Mouse (Mus musculus) megakaryocyte, adult 5-6 weeks (primary cell): ENCODE results near the gene Eif2ak4. TPM values are rescaled to one million over a fixed set of nuclear protein-coding genes. Genes with fewer than 3 reads are reported as not detected.

ENCODE experiments used
- ATAC-seq: 2 replicates; pipeline ENCODE4 v1.8.0; 2016; ENCODE audit warnings: mild to moderate bottlenecking, inconsistent platforms; ENCODE audit not compliant: poor library complexity, severe bottlenecking
- total RNA-seq, 2 experiments: library from RNA; stranded (forward) in 1 of 2; stranded (reverse) in 1 of 2; fragments of 153-499, 151-499 nt in 1 of 2; fragments of 221-1000, 200-1000 nt in 1 of 2; gene quantifications; 2 replicates each; pipeline versions ENCODE4 v1.2.3 to v1.2.4; 2015 to 2017

The Eif2ak4 gene
- total RNA-seq, 2 experiments from 2014 or later, result 7.1 to 7.5 TPM

DNA sequence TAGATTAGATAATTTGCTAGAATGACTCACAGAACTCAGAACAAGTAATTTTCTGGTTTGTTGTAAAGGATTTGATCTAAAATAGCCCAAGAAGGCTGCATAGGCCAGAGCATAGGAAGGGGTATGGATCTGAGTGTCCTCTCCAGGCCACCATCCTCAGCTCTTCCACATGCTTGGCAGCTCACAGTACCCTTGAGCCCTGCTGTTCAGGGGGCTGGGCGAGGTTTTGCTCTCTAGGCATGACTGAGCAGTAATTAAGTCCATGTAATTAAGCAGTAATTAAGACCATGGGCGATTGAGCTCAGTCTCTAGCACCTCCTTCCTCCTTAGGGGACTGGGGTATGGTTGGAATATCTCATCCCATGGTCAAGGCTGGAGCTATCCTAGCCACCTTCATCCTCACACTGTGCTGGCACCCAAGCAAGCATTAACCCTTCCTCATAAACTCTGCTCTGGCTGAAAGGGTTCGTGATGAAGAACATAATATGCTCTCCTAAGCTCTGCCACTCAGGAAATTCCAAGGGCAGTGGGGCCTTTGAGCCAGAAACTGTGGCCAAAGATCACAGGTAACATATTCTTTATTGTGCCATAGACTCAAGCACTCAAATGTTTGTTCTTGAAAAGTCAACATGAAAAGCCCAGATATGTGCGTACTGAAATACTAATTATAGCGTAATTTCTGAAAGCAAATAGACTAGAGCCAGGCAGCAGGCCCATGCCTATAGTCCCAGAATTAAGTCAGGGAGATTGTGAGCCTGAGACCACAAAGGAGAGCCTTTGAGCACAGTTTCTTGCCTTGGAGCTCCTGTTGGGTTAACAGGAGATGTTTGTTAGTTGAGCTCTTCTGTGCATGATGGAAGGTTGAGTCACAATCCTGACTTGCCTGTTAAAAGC is 13.7 kb downstream of the Eif2ak4 start:
- no peak for ATAC-seq

DNA sequence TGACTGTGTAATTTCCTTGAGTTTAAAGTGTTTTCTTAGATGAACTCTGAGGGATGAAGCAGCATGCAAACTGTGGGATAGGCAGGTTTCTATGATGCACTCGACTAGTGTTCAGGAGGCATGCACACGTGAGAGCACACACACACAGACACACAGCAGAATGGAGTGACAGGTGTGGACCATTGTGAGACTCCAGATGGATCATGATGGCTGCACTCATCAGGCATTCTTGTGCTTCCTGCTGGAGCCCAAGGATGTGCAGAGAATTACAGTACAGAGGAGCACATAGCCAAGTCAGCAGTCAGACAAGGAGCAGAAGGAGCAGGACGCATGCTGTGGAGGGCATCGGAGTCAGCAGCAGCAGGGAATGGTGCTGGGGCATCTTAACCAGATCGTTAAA is 15.9 kb downstream of the Eif2ak4 start:
- ATAC-seq, result no peak

DNA sequence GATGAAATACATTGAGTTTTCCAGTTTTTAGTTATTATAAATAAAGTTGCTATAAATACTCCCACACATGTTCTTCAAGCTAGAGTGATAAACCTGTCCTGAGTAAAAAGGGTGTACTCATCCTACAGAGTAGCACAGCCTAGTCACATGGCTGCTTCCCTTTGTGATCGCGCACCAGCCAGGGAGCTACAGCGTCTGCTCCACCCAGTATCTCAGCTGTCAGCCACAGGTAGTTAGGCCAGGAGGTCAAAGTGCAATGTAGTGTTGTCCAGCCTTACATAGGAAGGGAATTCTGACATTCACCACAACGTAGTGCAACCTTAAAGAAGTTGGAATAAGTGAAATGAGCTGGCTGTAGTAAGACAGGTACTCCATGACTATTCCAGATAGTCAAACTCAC is 17.1 kb downstream of the Eif2ak4 start:
- ATAC-seq, result no peak

DNA sequence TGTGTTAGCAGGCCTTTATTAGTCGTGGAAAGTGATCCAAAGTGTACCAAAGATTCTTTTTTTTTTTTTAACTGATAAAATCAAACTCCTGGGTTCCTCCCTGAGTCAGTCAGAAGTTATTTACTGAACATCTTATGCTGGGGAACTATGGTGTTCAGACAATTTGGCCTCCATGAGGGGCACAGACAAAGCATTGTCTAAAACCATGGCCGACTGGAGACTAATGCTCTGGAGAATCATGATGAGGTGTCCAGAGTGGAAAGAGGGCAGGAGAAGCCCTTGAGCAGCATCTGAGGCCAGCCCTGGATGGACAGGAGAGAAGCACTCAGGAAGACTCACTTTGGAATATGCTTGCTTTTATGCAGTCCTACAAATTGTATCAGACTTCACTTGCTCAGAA is 18.4 kb downstream of the Eif2ak4 start:
- no peak for ATAC-seq

DNA sequence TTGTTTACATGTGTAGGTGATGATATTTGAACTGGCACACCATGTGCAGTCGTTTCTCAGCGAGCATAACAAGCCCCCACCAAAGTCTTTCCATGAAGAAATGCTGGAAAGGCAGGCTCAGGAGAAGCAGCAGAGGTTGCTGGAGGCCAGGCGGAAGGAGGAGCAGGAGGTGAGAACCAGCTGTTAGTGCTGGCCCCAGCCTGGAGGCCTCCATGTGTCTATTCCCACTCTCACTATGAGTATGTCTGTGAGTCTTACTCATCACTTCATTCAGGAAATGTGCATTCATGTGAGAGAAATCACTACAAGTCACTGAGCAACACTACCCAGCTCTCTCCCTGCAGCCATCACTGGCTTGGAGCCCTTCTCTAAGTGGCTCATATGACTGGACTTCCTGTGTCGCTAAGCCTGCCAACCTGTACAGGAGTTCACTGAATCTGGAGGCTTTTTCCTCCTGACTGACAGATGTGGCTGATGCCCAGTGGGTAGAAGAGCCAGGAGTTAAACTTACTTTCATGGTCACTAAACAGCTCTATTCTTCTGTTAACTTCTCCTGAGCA is 20.0 kb downstream of the Eif2ak4 start:
- ATAC-seq, result no peak

DNA sequence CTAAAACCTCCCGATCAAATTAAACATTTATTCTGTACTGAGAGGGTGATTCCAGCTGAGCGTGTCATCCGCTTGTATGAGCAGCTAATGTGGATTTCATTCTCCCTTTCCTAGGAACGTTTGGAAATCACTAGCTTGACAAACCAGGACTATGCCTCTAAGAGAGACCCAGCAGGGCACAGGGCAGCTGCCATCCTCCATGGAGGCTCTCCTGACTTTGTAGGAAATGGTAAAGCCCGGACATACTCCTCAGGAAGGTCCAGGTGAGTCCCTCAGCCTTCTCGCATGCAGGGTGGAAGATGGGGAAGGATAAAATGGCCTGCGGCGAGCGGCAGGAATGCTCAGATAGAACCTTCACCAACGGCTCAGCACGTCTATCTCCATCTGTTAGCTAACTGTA is 24.4 kb downstream of the Eif2ak4 start:
- ATAC-seq, result no peak

DNA sequence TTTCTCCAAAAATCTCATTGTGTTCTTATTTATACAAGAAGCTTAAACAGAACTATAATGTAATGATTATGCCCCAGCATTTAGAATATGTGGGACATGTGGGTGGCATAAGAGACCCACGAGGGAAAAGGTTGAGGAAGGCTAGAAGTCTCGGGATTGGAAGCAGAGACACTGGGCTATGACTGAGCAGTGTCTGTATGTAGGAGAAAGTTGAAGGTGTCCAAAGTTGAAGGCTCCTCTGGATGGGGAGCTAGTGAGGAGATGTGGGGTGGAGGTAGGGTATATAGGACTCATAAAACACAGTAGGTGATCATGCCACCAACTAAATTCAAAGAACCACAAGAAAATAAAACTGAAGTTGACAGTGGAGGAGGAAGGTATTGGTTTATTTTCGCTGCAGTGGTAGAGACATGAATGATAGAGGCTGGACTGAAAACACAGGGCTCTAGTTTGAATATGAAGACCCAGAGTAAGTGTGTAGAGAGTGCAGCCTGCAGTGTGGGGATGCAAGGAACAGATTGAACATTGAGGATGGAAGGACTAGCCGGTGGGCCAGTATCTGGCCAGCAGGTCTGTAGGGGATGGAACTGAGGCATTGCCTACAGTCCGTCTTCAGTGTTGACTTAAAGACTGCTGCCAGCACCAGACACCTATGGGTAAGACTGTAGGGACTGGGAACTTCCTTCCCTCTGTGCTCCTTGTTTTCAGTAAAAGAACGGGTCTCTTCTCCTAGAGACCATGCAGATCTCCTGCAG is 27.4 kb downstream of the Eif2ak4 start:
- ATAC-seq, result no peak

DNA sequence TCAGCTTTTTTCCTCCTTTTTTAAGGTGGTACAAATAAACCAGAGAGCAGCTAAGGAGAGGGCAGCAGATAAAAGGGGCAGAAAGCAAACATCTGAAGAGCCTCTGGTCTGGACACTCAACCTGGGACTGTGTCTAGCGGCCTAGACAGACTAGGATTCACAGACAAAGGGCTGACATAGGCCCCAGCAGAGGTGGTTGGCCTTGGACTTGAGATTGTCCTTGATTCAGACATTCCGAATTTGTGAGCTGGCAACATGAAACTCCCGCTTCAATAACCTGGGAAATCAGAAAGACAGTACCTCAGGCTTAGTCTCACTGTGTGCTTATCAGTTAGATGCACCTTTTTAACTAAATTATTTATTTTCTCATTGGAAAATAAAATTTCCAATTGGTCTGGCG is 29.7 kb downstream of the Eif2ak4 start:
- no peak for ATAC-seq

DNA sequence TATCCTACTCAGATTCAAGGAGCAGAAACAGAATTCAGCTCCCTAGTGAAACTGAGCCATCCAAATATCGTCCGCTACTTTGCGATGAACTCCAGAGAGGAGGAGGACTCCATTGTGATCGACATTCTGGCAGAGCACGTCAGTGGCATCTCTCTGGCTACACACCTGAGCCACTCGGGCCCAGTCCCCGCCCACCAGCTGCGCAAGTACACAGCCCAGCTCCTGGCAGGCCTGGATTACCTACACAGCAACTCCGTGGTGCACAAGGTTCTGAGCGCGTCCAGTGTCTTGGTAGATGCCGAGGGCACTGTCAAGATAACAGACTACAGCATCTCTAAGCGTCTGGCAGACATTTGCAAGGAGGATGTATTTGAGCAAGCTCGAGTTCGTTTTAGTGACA is 33.5 kb downstream of the Eif2ak4 start:
- ATAC-seq, result no peak

DNA sequence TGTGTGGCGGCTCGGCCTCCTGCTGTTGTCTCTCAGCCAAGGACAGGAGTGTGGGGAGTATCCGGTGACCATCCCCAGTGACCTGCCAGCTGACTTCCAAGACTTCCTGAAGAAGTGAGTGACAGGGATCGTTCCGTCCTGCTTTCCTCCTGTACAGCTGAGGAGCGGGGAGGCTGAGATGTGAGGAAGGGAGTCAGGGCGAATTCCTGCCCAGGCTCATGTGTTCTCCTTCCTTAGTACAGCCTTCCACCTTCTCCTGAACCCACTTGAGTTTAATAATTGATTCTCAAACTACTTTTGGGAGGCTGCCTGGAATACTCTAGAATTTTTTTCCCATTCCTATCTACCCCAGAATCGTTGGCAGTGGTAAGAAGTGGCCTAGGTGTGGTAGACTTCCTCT is 34.0 kb downstream of the Eif2ak4 start:
- no peak for ATAC-seq

DNA sequence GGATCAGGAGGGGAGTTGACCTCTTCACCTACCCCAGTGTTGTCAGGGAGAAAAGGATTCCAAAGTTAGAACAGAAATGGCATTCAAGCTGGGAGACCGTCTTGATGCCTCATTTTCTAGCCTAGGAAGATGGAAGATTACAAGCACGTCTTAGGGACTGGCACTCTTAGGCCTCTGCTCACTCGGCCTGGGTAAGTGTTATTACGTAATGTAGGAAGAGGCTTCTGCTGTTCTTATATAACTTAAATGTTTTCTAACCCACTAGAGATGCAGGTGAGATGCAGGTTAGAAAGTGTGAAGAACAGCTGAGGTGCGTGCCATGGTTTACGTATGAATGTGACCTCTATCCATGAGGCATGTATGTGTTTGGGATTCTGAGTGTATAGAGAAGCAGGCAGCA is 39.9 kb downstream of the Eif2ak4 start:
- no peak for ATAC-seq

DNA sequence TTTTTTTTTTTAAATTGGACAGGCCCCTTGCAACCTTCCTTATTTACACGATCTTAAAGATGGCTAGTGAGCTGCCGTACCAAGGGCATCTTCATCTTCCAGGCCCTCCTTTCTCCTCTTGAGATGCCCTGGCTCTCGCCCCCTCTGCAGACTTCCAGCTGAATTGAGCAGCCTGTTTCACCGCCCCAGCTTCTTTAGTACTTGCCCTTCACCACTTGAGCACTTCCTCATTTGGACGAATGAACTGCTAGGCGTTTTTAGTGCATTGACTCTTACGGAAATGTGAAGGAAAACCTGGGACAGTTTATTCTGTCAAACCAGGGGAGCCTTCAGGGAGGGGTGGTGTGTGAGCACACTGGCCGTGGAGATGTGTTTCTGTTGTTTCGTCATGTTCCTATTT is 40.9 kb downstream of the Eif2ak4 start:
- no peak for ATAC-seq

DNA sequence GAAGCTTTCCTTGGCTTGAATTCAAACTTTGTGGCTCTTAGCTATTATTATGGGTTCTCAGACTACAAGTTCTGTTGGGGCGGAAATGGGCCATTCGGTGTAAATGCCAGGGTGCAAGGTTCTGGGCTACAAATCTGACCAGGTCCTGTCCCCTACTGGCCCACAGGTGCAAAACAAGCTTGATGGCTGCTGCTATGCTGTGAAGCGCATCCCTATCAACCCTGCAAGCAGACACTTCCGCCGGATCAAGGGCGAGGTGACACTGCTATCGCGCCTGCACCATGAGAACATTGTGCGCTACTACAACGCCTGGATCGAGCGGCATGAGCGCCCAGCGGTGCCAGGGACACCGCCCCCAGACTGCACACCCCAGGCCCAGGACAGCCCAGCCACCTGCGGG is 42.2 kb downstream of the Eif2ak4 start:
- no peak for ATAC-seq

DNA sequence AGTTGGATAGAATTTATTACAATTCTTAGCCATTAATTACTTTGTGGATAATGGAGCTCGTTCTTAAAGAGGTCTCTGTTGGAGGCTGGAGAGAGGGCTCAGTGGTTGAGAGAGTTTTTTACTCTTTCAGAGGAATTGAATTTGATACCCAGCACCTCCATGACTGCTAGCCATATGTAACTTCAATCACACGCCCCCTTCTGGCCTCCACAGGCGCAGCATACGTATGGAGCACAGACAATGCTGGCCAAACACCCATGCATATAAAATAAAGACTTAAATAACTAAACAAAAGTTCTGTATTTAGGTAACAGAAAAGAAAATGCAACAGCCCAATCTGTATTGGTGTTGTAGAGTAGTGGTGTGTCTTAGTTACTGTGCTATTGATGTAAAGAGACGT is 43.2 kb downstream of the Eif2ak4 start:
- no peak for ATAC-seq

DNA sequence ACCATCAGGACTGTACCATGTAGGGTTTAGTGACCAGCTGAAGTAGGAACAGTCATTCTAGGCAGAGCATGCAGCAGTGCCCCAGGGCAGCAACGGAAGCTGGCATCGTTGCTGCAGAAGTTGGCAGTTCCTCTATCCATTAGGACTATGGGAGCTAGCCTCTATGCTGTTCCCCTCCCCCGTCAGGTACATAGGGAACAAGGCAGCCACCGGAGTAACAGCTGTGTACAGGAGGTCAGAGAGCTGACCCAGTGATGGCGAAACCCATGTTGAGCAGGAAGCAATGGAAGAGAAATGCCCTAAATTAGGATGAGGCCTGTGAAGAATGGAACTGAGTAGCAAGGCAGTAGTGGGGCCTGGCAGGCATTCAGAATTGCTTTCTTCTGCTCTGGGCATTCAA is 53.8 kb downstream of the Eif2ak4 start:
- no peak for ATAC-seq

DNA sequence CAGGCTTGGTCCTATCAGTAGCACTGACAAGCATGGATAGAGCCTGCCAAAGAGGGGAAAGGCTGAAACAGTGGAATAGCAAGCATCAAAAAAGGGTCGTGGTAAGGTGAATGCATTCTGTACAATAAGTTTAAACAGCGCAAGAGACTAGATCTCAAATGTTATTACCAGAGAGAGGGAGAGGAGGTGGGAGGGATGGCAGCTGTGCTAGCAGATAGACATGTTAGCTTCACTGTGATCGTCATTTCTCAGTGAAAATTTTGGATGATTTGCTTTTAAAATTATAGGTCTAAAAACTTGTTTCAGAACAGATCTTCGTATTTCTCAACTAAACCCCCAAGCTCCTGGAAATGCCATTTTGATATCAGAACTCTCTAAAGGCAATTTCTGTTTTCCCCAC is 54.3 kb downstream of the Eif2ak4 start:
- no peak for ATAC-seq

DNA sequence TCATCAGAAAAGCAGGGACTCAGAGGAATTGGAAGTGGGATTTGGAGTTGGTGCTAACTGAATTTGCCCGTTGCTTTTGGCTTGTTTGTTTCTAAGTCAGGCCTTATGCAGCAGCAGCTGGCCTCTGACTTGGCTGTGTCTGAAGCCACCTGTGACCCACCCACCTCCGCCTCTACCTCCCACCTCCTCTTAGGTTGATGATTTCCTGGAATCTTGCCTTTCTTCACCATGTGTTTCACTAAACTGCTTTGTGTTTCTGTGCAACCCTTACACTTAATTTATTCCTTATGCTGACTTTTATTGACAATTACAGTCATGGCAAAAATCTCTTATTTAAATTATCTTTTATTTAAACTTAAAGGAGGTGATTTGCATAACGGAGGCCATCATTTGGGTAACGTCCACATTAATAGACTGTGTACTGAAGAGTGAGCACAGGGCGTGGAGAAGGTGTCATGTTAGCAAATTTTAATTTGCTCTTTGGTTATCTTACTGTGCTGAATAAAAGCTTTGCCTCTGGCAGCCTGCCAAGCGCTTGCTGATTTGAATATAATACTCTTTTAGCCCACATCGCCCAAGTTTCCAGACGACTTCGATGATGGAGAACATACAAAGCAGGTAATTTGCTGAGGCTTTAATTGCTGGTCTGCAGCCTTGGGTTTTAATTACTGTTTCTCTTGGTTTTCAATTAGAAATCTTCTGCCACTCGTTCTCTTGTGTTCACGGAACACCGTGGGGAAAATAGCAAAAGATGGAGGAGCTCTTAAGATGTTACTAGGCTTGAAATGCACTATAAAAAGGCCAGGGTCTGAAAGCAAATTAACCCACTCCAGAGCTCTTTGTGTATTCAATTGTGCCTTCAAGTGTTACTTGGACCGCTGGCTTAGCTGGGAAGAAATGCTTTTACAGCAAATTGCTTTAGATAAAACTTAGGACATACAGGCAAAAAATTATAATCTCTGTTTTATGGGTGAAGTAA is 57.6 kb downstream of the Eif2ak4 start:
- ATAC-seq, result no peak

DNA sequence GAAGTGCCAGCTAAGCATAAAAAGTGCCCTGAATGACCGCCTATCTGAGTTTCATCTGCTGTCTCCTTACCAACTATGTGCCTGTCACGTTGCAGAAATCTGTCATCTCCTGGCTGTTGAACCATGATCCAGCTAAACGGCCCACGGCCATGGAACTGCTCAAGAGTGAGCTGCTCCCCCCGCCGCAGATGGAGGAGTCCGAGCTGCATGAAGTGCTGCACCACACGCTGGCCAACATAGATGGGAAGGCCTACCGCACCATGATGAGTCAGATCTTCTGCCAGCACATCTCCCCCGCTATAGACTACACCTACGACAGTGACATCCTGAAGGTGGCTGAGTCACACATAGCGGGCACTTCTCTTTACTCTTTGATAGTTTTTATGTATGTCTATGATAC is 59.8 kb downstream of the Eif2ak4 start:
- ATAC-seq, result no peak

DNA sequence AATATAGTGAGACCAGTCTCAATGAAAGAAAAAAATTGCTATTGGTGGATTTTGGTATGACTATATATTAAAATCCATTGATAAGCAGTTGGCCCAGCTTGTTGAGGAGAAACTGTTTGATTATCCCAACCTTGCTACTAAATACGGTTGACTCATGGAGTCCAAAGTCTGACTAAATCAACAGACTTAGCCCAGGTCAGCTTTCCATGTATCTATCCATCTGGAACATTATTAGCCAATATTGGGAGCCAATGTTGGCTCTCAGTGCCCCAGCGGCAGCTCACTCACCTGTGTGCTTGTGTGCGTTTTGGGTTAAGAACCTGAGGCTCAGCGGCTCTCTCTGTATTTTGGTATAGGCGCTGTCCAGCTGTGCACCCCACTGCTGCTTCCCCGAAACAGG is 62.6 kb downstream of the Eif2ak4 start:
- no peak for ATAC-seq

DNA sequence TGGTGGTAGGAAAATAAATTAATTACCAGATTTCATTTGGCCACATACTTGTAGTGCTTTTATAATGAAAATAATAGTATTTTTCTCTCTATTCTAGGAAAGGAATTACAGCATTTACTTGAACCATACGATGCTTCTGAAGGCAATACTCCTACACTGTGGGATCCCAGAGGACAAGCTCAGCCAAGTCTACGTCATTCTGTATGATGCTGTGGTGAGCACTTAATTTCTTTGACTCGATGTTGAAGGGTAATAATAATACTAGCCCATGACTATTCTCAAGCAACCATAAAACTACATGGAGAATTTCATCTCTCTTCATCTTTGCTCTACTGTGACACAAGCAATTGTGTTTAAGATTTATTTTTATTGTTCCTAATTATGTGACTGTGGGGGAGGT is 68.6 kb downstream of the Eif2ak4 start:
- ATAC-seq, result no peak
